Mouse (Mus musculus) adrenal gland (tissue): ENCODE measurements at regions not wholly inside any gene's neighbourhood (a gene's known extent, or its start where the extent isn't known, plus 50 kb on each side); places are given as distances from the start of the nearest gene placed in this dataset.

ENCODE experiments used
- intact Hi-C: fragments of 180-260 bp; cut with DNase I; formaldehyde crosslinking; loops from one replicate; pipeline ENCODE4 v1.15.1; 2025
- microRNA-seq, 2 experiments: library from miRNA; unstranded; fragments of <30 nt; microRNA quantifications; one replicate each; pipeline ENCODE4; 2019

- intact Hi-C loops: no loop called here
Observed at GRCm38 (mm10) chr10:46321040-46321439, 743.4 kb downstream of the Hace1 start.

GRCm38 (mm10) chr10:46329052-46329451 is 751.4 kb downstream of the Hace1 start:
- intact Hi-C loops: no loop called here

GRCm38 (mm10) chr10:46331599-46332283 is 754.1 kb downstream of the Hace1 start:
- intact Hi-C loops: no loop called here

GRCm38 (mm10) chr10:46333231-46333630 is 755.6 kb downstream of the Hace1 start:
- intact Hi-C loops: no loop called here

- intact Hi-C loops: no loop called here
Observed at GRCm38 (mm10) chr10:46345315-46345714, 767.7 kb downstream of the Hace1 start.

GRCm38 (mm10) chr10:46349613-46350012 is 772.0 kb downstream of the Hace1 start:
- intact Hi-C loops: no loop called here

GRCm38 (mm10) chr10:46350196-46350595 is 772.6 kb downstream of the Hace1 start:
- intact Hi-C loops: no loop called here

GRCm38 (mm10) chr10:46356775-46357174 is 779.1 kb downstream of the Hace1 start:
- intact Hi-C loops: no loop called here

GRCm38 (mm10) chr10:46373715-46374475 is 796.3 kb downstream of the Hace1 start:
- intact Hi-C loops: no loop called here

- intact Hi-C loops: no loop called here
Observed at GRCm38 (mm10) chr10:46374646-46375045, 797.0 kb downstream of the Hace1 start.

- intact Hi-C loops: no loop called here
Observed at GRCm38 (mm10) chr10:46397089-46397488, 819.5 kb downstream of the Hace1 start.

- intact Hi-C loops: no loop called here
Observed at GRCm38 (mm10) chr10:46403883-46404282, 826.3 kb downstream of the Hace1 start.

Small RNA genes in the stretch of these regions (microRNA-seq; reads per million reads assigned to microRNA genes)
- gene Gm27410: 0 reads per million in 2 experiments
